In the genomic region with DNA sequence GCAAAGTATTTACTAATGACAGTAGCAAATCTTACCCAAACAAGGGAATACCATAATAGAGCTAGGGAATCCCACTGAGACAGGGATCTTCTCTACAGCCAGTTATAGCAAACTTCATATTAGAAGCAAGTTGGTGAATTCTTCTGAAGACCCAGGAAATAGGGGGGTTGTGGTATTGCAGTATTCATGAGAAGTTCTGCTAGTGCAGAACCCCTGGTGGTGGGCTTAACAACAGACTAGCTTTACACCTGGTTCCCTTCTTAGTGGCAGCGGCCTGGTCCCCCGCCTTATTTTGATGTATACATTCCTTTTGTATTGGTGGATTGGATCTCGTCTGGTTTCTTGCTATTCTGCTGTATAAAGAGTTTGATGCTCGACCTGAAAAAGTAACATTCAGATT, we compare ENCODE assay signal across 1 mouse cellular context. TPM values are rescaled to one million over a fixed set of nuclear protein-coding genes. Genes with fewer than 3 reads are reported as not detected.
"Had no signal": no experiment of that assay in that cellular context is flagged by ENCODE, and none has a peak within 500 bp of the region (broad histone marks: within the 10 kb centered on the region; RNA-seq: fewer than 3 reads in every experiment).

No protein-coding gene starts in this region.

RNA-seq across cellular contexts. Expression of a gene that starts 39.6 kb away (rescaled TPM):
- total RNA-seq: neutrophil, adult 5-6 weeks had no signal
